Mouse (Mus musculus) urinary bladder, postnatal 25 days (tissue): ENCODE measurements around the gene Hsd17b13.
"Not testable (repeated sequence)": the region's sequence is repeated elsewhere in the genome, so short reads cannot be mapped to it uniquely, and the experiment has no call there.

Experiments used
- DNase-seq: peaks from one replicate; pipeline ENCODE4 v3.0.0; 2022; ENCODE audit warnings: low spot score

Gene Hsd17b13

DNA sequence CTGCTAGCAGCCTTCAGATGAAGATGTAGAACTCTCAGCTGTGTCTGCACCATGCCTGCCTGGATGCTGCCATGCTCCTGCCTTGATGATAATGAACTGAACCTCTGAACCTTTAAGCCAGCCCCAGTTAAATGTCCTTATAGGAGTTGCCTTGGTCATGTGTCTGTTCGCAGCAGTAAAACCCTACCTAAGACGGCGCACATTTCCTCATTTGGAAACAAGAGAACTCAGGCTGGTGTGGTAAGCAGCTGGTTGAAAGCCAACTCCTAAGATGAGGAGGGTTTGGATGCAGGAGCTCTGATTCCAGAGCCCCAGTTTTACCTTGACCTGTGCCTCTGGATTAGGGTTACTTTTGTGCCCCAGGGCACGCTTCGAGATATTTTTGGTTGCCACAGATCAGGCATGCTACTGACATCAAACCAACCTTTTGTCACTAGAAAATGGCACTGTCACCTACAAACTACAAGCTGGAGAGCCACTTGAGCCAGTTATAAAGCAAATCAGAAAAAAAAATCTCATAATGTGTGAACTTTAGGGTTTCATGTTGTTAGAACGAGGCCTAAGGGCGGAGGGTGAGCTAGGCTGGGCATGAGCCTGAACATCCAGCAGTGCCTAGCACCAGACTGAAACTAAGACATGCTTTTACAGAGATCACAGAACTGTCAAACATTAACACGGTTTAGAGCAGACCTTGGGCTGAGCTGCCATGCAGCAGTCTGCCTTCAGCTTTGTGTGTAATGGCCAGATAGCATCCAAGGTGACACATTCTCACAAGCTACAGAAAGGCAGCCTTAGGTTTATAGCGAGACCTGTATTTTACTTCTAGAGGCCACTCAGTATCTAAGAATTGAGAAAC lies 3.7 kb upstream of the Hsd17b13 start:
- DNase-seq, result no peak

DNA sequence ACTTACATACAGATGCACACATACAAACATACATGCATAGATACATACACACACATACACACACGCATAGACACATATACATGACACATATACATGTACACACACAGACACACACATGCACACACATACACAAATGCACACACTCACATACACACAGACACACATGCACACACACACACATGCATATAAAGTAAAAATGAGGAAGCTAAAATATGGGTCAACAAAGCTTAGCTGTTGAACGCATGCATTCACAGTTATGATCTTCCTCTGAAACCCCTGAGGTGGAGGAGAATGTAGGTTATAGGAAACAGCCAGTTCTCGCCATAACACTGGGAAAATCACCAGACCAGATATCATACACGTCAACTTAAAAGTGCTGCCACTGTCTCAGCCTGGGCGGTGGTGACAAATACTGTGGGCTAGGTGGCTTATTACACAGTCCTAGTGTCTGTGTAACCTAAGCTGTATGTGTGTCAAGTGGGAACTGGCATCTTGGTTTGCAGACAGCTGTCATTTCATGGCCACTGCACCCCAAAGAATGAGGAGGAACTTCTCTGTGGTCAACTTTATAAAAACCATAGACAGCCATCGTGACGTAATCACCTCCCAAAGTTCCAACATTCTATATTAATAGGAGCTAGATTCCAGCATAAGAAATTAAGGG lies 829 bp upstream of the Hsd17b13 start:
- DNase-seq, result no peak

DNA sequence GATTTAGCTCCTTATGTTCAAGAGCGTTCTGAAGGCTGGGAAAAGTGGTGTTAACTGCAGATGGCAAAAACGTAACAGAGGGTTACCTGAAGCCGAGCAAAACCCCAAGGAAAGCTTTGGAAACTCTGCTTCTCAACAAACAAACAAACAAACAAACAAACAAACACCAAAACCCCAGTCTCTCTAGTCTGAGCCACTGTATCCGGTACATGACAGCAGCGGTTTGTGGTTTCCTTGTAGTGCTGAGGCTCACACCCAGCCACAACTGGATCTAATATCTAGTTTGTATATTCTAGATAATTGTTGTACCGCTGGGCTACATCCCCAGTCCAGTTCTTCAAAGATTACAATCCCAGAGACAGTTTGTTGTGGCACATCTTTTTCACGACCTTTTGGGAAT lies 1.5 kb downstream of the Hsd17b13 start:
- DNase-seq, result no peak

DNA sequence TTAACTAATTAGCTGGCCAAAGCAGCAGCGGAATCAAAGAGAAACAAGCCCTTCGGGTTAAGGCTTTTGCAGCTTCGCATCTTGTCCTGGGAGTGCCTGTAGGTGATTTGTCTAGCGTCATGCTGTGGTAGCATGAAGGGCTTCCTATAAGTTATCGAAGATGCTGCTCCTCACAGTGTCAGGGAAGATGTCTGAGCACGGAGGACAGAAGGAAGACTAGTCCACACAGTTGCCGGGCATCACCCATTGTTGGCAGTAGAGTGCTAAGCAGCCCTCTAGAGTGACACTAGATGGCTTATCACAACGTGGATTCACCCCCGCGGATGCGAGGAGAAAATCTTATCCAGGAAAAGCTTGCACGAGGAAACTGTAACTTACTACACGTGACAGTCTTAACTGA lies 4.4 kb downstream of the Hsd17b13 start:
- DNase-seq, result no peak

DNA sequence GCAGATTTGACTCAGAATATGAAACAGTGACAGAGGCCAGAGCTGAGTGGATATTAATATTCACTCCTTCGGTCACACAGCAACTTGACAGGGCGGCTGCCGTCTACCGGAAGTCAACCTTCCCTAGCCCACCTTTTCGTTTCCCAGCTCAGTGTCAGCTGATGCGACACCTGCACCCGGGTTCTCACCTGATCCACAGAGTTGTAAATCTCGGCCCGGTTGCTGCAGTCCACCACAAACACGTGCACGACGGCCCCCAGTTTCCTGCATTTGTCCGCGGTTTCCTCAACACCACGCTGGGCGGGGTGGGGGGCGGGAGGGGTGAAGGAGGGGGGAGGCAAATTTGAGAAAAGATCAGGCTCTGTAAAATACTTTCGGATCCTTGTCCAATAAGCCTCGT lies 4.8 kb downstream of the Hsd17b13 start:
- DNase-seq, result no peak

DNA sequence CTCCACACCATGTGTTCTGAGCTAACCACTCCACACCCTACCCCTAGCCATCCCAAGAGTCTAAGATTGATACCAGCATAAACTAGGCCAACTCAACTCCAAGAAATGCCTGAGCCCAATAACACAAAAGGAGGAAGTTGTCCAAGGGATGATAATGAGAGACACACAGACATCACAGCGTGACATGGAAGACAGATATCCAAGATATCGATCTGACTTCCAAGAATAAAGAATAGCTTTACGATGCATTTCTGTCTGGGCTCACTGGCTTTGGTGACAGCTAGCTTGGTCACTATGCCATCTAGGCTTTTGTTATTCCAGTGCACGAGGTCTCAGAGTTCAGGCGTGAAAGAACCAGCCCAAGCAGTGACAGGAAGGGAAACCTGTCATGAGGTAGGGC lies 6.2 kb downstream of the Hsd17b13 start:
- no peak for DNase-seq

DNA sequence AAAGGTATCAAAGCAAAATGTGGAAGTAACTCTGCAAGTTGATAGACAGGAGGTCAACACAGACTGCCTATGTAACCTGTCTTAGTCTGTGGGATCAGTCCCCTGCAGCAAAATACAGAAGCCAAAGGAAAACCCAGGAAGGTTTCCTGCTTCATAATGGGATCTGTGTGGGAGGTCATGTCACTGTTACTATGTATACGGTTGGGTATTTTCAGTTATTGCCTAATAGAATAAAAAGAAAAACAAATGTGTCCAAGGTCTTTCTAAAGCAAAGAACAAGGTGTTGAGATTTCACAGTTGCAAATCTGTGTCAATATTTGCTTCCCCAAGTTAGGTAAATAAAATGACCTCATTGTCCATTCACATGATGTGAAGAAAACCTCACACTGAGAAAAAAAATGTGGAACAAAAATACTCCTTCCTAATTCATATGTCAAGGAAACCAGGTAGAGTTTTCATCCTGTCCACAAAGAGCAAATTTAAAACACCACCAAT lies 14.2 kb downstream of the Hsd17b13 start:
- DNase-seq, result no peak

DNA sequence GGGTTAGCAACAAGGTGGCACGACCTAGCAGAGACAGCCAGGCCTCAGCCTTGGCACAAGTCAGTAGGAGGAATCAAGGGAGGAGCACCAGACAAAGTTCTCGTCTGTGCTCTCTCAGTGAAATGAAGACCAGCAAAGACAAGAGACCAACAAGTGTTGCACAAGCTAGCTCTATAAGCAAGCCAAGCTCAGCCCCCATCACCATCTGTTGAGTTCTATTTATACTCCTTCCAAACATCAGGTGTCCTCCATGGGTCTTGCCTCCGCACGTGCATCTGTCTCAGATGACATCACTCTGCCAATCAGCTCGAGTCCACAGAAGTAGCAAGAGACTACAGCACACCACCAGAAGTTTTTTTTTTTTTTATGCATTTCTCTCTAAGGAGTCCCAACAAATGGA lies 22.6 kb downstream of the Hsd17b13 start:
- no peak for DNase-seq

DNA sequence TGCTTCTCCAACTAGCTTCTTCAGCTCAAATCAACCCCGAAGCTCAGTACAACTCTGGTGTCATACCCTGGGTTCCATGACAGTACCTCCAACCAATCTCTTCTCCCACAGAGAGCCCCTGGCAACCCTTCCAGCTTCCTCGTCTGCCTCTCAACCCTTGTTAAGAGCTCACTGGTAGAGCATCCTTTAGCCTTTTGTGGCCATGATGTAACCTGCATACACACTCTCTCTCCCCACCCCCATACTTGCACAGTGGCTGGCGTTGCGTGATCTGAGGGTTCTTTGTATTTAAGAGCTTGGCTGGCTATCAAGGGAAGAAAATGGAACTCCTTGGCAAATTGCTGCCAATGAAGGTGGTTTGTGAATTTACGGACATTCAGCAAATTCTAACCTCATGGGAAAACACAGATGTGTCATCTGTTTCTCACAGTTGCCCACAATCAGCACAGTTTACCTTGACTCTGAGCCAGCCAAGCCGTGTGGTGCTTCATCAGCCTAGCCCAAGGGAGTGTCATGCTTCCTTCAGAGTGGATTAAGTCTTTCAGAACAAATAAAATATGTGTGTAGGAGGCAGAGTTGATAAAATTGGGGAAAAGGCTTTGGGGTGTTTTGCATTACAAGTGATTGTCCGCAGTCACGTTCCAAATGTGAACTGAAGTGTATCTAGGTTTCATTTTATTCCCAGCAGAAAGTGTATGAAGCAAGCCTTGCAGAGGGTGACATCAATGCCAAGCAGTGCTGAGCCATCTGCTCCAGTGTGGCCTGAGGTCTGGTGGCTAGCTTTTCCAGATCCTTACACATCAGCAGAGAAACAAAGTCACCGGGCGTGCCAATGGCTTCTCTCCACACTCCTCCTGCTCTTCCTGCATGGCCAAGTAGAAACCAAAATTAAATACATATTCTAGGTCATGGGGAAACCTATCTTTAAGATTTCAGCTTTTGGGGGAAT lies 23.8 kb downstream of the Hsd17b13 start:
- DNase-seq, result no peak

DNA sequence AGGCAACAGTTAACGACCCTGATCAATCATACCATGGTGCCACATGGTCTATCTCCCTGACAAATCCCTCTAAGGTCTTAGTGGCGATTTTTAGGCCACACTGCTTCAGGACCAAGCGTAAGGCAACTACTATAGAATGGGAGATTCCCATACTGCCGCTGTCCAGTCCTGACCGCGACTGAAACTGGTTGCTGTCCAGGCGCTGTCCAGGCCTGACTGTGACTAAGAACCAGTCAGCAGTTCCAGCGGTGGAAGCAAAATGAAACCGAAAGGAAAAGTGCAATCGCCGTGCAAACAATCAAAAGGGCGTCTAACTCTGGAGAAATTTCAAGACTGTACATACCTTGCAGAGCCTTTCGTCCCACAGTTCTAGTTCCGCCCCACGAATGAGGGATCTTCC lies 27.1 kb downstream of the Hsd17b13 start:
- DNase-seq, result not testable (repeated sequence)

DNA sequence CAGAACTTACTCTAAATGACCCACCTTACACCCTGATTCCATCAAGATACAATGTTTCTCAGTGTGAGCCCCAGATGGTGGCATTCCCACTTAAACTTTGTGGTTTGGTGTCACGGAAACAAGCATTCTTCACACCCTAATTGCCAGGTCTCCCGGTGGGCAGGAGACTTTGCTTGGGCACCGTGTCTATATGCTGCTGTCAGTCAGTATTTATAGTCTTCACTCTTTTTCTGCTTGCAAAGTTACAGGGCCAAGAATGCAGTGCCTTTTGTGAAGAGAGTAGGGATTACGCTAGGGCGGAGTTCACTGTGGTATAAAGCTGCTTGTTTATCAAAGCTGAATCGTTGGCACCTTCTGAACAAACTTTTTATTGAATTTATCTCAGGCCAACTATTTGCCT lies 34.0 kb downstream of the Hsd17b13 start:
- DNase-seq, result no peak

DNA sequence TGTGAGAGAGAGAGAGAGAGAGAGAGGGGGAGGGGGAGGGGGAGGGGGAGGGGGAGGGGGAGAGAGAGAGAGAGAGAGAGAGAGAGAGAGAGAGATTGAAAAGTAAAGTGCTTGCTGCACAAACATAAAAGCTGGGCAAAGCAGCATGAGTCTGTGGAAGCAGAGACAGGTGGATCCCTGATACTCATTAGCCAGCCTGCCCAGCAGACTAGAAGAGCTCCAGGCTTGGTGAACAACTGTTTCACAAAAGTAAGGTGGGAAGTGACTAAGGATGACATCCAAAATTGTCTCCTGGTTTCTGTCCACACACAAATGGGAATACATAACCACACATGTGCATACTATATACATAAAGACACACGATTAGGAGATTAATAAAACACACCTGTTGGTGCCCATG lies 37.4 kb downstream of the Hsd17b13 start:
- no peak for DNase-seq

DNA sequence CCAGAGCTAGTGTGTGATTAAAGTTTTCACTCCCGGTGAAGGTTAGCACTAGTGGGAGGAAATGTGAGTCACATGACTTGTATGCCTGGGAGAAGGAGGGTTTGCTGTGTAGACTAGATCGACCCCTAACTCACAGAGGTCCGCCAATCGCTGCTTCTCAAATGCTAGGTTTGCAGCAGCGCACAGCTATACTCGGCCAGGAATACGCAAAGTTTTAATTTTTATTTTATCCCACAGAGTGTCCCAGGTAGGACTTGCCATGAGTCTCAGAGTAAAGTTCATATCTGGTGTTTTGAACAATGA lies 37.9 kb downstream of the Hsd17b13 start:
- no peak for DNase-seq

DNA sequence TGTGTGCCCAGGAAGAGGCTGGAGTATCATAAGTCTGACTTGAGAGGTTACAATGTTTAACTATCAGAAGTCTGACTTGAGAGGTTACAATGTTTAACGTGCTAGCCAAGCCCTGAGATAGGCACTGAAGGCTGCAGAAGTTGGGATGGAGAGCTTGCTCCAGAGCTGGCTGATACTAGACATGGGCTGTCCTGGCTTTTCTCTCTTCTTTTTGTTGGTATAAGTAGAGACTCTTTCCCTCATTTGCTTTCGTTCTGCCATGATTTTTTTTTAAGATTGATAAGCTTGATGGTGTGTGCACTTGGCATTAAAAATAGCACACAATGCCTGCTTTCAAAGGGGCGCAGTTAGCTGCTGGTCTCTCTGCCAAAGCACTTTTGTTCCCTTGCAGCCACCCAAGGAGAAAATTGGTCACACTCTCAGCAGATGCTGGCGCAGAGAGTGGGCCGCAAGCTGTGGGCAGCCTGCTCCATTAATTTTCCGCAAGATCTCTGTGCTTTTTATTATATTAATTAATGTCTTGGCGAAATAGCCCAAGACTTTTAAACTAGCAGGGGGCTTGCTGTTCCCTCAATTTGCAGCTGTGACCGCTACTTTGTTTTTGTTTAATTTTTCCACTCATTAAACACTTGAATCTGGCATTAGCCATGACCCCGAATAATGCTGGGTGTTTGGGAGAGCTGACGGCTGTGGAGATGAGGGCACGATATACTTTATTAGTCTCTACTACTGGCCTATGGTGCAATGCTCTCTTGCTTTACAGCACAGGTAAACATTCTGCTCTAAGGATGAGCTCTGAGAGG lies 38.5 kb downstream of the Hsd17b13 start:
- DNase-seq, result no peak

DNA sequence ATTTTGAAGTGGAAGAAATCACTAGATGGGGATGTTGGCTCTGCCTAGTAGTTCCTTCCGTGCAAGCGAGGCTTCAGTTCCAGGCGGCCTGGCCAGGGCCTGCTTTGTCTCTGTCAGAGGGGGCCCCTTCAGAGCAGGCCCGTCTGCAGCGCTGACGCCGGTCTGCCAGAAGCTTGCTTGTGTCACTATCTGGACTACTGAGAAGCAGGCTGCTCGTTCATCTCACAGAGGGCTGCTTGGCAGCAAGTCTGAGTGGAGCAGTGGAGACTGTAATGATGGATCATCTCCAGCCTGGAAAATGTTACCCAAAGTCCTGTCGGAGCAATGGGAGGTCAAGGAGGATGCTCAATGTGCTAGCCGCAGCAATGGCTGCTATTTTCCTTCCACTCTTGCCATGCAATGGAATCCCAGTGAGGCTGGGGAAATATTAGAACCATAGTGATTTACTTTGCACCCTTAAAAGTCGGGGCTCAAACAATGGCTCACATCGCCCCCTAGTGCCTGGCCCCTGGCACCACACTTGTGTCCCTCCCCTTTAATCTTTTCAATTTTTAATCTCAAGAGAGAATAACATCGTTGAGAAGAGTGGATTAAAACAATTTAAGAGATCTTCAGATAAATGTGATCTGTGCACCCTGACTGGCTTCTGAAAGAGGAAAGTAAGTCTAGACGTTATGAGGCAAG lies 40.2 kb downstream of the Hsd17b13 start:
- no peak for DNase-seq

DNA sequence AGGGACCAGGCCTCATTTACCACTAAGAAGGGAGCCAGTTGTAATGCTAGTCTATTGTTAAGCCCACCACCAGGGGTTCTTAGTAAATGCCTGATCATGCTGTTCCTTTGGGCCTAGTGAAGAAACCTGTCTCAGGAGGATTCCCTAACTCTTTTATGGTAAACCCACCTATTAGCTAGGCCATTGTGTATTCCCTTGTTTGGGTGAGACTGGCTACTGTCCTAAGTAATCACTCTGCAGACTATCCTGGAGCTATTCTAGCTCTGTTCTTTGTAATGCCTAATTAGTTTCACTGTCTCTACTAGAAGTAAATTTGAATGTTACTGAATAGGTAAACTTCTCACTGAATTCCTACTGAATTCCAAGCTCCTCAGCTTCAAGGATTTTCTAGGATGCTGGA lies 45.3 kb downstream of the Hsd17b13 start:
- not testable (repeated sequence) for DNase-seq

DNA sequence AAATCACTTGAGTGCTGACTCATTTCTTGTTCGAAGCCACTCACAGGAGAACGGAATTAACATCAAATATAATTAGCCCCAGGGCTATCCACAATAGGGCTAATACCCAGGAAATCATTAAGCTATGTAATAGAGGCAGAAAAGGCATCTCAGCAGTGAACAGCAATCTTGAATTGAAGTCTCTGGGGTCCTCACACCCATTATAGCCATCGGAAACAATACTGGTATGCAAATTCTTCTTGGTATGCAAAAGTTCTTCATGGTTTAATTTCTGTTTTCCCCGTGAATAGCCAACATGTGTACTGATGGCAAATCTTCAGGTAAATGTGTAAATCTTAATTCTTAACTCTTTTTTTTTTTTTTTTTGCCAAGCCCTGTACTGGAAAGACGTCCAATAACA lies 46.7 kb downstream of the Hsd17b13 start:
- no peak for DNase-seq

DNA sequence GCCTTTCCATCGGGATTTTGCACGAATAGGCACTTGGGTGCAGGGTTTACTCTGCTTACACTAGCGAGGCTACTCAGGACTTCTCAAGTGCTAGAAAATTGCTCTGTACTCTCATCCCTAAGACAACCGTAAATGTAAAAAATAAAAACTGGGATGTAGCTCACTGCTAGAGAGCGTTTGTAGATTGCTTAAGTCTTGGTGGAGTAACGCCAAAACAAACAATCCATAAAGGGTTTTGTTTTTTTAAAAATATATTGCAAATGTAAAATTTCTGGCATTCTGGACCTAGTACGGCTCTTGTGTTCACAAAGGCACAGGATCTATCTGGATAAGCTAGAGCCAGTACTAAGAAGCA lies 49.0 kb downstream of the Hsd17b13 start:
- DNase-seq, result no peak

DNA sequence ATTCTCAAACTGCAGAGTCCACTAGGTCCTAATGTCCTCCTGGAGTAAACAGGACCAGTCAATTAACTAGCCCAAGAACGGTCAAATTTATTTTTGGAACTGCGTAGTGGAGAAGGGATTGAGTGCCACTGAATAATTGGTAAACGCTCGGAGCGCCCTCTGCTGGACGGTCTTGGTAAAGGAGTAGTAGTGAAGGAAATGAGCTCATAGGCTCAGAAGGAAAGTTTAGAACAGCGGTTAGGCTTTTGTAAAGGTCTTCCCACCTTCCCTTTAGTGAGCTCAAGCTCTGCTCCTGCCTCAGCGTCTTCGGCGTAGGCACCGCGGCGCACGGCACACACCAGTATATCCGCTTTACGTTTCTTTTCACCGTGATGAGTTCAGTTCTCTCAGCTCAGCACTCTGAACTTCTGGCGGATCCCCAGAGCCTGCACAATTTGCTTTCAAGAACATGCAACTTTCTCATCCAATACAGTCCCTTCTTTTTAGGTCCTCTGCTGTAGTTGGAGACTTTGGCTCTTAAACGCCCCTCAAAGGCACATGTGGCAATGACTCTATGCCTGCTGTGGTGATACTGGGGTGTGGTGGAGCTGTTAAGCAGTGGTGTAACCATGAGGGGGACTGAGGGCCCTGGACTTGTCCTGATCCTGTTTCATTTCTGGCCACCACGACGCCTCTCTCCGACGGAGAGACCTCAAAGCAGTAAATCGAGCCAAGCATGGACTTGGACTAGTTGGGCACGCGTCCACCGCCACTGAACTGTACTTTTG lies 49.6 kb downstream of the Hsd17b13 start:
- DNase-seq, result peak; percentile 96

DNA sequence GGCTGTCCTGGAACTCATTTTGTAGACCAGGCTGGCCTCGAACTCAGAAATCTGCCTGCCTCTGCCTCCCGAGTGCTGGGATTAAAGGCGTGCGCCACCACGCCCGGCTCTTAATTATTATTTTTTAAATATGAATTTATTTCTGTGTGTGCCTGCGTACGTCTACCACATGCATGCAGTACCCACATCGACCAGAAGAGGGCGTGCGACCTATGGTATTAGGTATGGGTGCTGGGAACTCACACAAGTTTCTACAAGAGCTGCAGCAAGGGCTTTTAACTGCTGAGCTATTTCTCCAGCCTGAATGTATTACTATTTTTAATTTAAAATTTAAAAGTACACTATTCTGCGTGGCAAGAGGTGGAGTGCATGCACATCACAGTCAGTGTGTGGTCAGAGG lies 50.8 kb downstream of the Hsd17b13 start:
- DNase-seq, result no peak

DNA sequence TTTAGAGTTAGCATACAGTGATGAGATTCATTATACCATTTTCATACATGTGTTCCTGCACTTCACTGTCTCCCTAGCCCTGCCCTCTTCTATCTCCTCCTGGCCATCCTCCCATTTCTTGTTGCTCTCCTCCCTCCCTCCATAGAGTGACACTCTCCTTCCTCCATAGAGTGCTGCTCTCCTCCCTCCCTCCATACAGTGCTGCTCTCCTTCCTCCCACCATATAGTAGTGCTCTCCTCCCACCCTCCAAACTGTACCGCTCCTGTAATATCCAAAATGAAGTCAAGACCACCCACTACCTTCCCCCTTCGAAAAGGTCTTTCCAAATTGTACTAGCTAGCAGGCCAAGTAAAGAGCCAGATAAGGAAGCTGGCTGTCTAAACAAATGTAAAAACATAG lies 53.5 kb downstream of the Hsd17b13 start:
- no peak for DNase-seq
